Mouse (Mus musculus): ENCODE measurements at regions not wholly inside any gene's neighbourhood (a gene's known extent, or its start where the extent isn't known, plus 50 kb on each side); places are given as distances from the start of the nearest gene placed in this dataset.

- Histone ChIP-seq H3K4me3 (no peak overlapping the region), H3K27ac (no peak overlapping the region)
- peak; percentile 86 for TF ChIP-seq CTCF (IDR thresholded peaks at IDR 0.05)
- peak; percentile 53 for DNase-seq
- intact Hi-C loops (cut with DNase I) = loop anchor here (10.0 kb wide), 1 partner anchor 271 kb away; no protein-coding TSS in a partner anchor
These were observed 364.9 kb upstream of the Fmr1 start for GRCm38 (mm10) chrX:68313486-68313885.

Measured in gastrocnemius, adult 2 months (tissue).